Comparison of ENCODE assay signal across 9 mouse cellular contexts in genomic region chr15:81784762-81785161, GRCm38 (mm10). TPM values are rescaled to one million over a fixed set of nuclear protein-coding genes. Genes with fewer than 3 reads are reported as not detected.
DNase-seq lines count a peak whose midpoint lies in the region; ATAC-seq and TF ChIP-seq lines count a peak whose summit lies in the region.
"Had no signal": no experiment of that assay in that cellular context is flagged by ENCODE, and none has a peak within 500 bp of the region (broad histone marks: within the 10 kb centered on the region; RNA-seq: fewer than 3 reads in every experiment).

No protein-coding gene starts in this region.

- no peak for ATAC-seq in liver, embryonic 14.5 days (ENCODE audit: insufficient read depth)
- ATAC-seq in limb, embryonic 12.5 days (ENCODE audit: insufficient number of reproducible peaks, insufficient read depth, low FRiP score, low TSS enrichment, low read depth) = no peak

- no peak for TF ChIP-seq POLR2A in cerebellum, adult 2 months (IDR thresholded peaks at IDR 0.05; ENCODE audit: borderline replicate concordance, insufficient read depth, low read length)

- no peaks in the 10 kb centered on the region for H3K27me3 ChIP-seq in cerebellum, adult 2 months (ENCODE audit: control insufficient read depth, insufficient read depth, low read length)
- H3K27me3 ChIP-seq in liver, embryonic 14.5 days (ENCODE audit: control insufficient read depth, insufficient read depth, low read length) = no peaks in the 10 kb centered on the region
- H3K27me3 ChIP-seq in limb, embryonic 12.5 days = no peaks in the 10 kb centered on the region

- no peak overlapping the region for H3K4me3 ChIP-seq in cerebellum, adult 2 months (replicated peaks; ENCODE audit: insufficient read depth, low read depth, low read length)
- H3K4me3 ChIP-seq in liver, embryonic 14.5 days (ENCODE audit: insufficient read depth in 1 of 2, low read depth in 2 of 2, low read length in 2 of 2) = no peak overlapping the region
- H3K4me3 ChIP-seq in limb, embryonic 12.5 days (replicated peaks) = no peak overlapping the region

- 51% methylated on average over 5 of the region's 5 CpGs for WGBS in cerebellum, adult 2 months
- 77% methylated on average over 5 of the region's 5 CpGs for WGBS in liver, embryonic 14.5 days (ENCODE audit: insufficient replicate concordance)
- WGBS in limb, embryonic 12.5 days = 60% methylated on average over 5 of the region's 5 CpGs

- no peak overlapping the region for H3K9ac ChIP-seq in liver, embryonic 14.5 days (replicated peaks)
- H3K9ac ChIP-seq in limb, embryonic 12.5 days (replicated peaks) = peak overlapping the region; percentile 34; the same call in 1 of the 2 replicates

- peak overlapping the region; percentile 38; the same call in 1 of the 2 replicates for H3K27ac ChIP-seq in cerebellum, adult 2 months (ENCODE audit: insufficient read depth, low read length)
- no peak overlapping the region for H3K27ac ChIP-seq in liver, embryonic 14.5 days
- H3K27ac ChIP-seq in limb, embryonic 12.5 days = no peak overlapping the region

- H3K4me1 ChIP-seq in cerebellum, adult 2 months (ENCODE audit: control insufficient read depth, insufficient read depth, low read length) = peaks cover 25% of the 10 kb centered on the region
- H3K4me1 ChIP-seq in liver, embryonic 14.5 days (replicated peaks; ENCODE audit: control insufficient read depth in 2 of 2, insufficient read depth in 2 of 2, low read length in 1 of 2) = no peaks in the 10 kb centered on the region
- H3K4me1 ChIP-seq in limb, embryonic 12.5 days (replicated peaks) = no peaks in the 10 kb centered on the region

- TF ChIP-seq EP300 in liver, embryonic 14.5 days (IDR thresholded peaks at IDR 0.05; ENCODE audit: low read depth) = no peak

- H3K36me3 ChIP-seq in liver, embryonic 14.5 days (replicated peaks; ENCODE audit: control insufficient read depth, insufficient read depth, low read depth) = no peaks in the 10 kb centered on the region
- peaks cover 98% of the 10 kb centered on the region for H3K36me3 ChIP-seq in limb, embryonic 12.5 days

- DNase-seq in cerebellum, adult 2 months = peak in 1 of 2 experiments; percentile 54
- no peak for DNase-seq in cerebellum, postnatal 4 days (ENCODE audit: low spot score in 2 of 2)
- DNase-seq in liver, embryonic 14.5 days (ENCODE audit: low read depth in 3 of 3, low spot score in 3 of 3) = no peak
- no peak for DNase-seq in liver
- peak; percentile 57 to 73 for DNase-seq in cerebellum, postnatal 25 days
- DNase-seq in urinary bladder, postnatal 36 days (ENCODE audit: low spot score in 2 of 2) = no peak
- DNase-seq in gastrocnemius, postnatal 10 days = no peak
- DNase-seq: gastrocnemius, postnatal 14 days had no signal

- H3K9me3 ChIP-seq in liver, embryonic 14.5 days (ENCODE audit: control insufficient read depth, low read length) = no peaks in the 10 kb centered on the region
- no peaks in the 10 kb centered on the region for H3K9me3 ChIP-seq in limb, embryonic 12.5 days

- H3K4me2 ChIP-seq in liver, embryonic 14.5 days (ENCODE audit: low read depth) = no peak overlapping the region
- H3K4me2 ChIP-seq in limb, embryonic 12.5 days = no peak overlapping the region

- TF ChIP-seq CTCF in cerebellum, adult 2 months (IDR thresholded peaks at IDR 0.05; ENCODE audit: borderline replicate concordance, insufficient read depth, low read depth, low read length) = peak; percentile 64; the same call in 1 of the 2 replicates
- peak; percentile 45 for TF ChIP-seq CTCF in liver, embryonic 14.5 days (IDR thresholded peaks at IDR 0.05; ENCODE audit: low read depth)

RNA-seq across cellular contexts. Expression of gene Tef, which starts 17.5 kb away (rescaled TPM):
- polyA plus RNA-seq in cerebellum, adult 2 months (2012; rRNA removed) = 279 and 288 TPM in 2 replicates
- 4.4 and 5.1 TPM in 2 replicates for polyA plus RNA-seq in liver, embryonic 14.5 days (2012; rRNA removed)
- polyA plus RNA-seq in liver, embryonic 14.5 days (2014; fragmentation: Nextera tagmentation; extraction: Ambion mirVana) = 2.7 and 5.0 TPM in 2 replicates
- polyA plus RNA-seq in limb, embryonic 12.5 days (2016; fragmentation: Nextera tagmentation; extraction: Ambion mirVana) = 26.1 and 27.2 TPM in 2 replicates
- 100 to 1,000 TPM; 127 to 130 TPM for total RNA-seq in gastrocnemius, postnatal 10 days (2021)

RNA-seq across cellular contexts. Expression of gene Rangap1, which starts 39.4 kb away (rescaled TPM):
- polyA plus RNA-seq in cerebellum, adult 2 months (2012; rRNA removed) = 102 and 113 TPM in 2 replicates
- polyA plus RNA-seq in liver, embryonic 14.5 days (2012; rRNA removed) = 41.5 and 50.6 TPM in 2 replicates
- 57.1 and 61.0 TPM in 2 replicates for polyA plus RNA-seq in liver, embryonic 14.5 days (2014; fragmentation: Nextera tagmentation; extraction: Ambion mirVana)
- polyA plus RNA-seq in limb, embryonic 12.5 days (2016; fragmentation: Nextera tagmentation; extraction: Ambion mirVana) = 121 and 125 TPM in 2 replicates
- 10 to 100 TPM; 28.6 to 31.3 TPM for total RNA-seq in gastrocnemius, postnatal 10 days (2021)

RNA-seq across cellular contexts. Expression of gene Zc3h7b, which starts 39.9 kb away (rescaled TPM):
- polyA plus RNA-seq in cerebellum, adult 2 months (2012; rRNA removed) = 67.0 and 72.1 TPM in 2 replicates
- 5.2 and 5.7 TPM in 2 replicates for polyA plus RNA-seq in liver, embryonic 14.5 days (2012; rRNA removed)
- 4.0 and 5.3 TPM in 2 replicates for polyA plus RNA-seq in liver, embryonic 14.5 days (2014; fragmentation: Nextera tagmentation; extraction: Ambion mirVana)
- 42.0 and 46.4 TPM in 2 replicates for polyA plus RNA-seq in limb, embryonic 12.5 days (2016; fragmentation: Nextera tagmentation; extraction: Ambion mirVana)
- 10 to 100 TPM; 39.8 to 43.1 TPM for total RNA-seq in gastrocnemius, postnatal 10 days (2021)

Comparison
In these comparisons a context has a peak if more than half of its experiments do, and no peak if none do; other contexts are left out.
1. DNase-seq: peak in cerebellum, postnatal 25 days (2 of 2); none in cerebellum, postnatal 4 days (0 of 2), liver, embryonic 14.5 days (0 of 3), liver (single experiment), urinary bladder, postnatal 36 days (0 of 2) and gastrocnemius, postnatal 10 days (single experiment).